Mouse (Mus musculus) G1E (cell line): ENCODE data around the gene Dguok.

Source experiments
- CTCF ChIP-seq: IDR thresholded peaks from 2 replicates; pipeline ENCODE4 v1.5.1; 2012; ENCODE audit warnings: low read depth, low read length, inconsistent platforms, mixed read lengths
- GATA1 ChIP-seq: IDR thresholded peaks from 2 replicates; pipeline ENCODE4 v1.6.1; 2012; ENCODE audit warnings: borderline replicate concordance, low read length, inconsistent platforms, mixed read lengths

- TF ChIP-seq CTCF = no peak
- no peak for TF ChIP-seq GATA1
Observed at GRCm38 (mm10) chr6:83443441-83444340, 63.1 kb downstream of the Dguok start.
